Mouse (Mus musculus) midbrain, embryonic 14.5 days (tissue): ENCODE data around the gene Pdia6. TPM values are rescaled to one million over a fixed set of nuclear protein-coding genes. Genes with fewer than 3 reads are reported as not detected.

Experiments used
- ATAC-seq: fragments of 200-750 bp; cut with Nextera tagmentation; 2 replicates; pipeline ENCODE4 v1.8.0; 2017; ENCODE audit warnings: moderate number of reproducible peaks, moderate library complexity; ENCODE audit not compliant: low FRiP score, low TSS enrichment
- DNase-seq: peaks from one replicate; pipeline ENCODE4 v3.0.0-alpha.2; 2015
- H3K27ac ChIP-seq: fragments of 300-500 bp; sonication (generic); replicated peaks from 2 replicates; pipeline ENCODE4 v1.5.1; 2014; ENCODE audit warnings: mild to moderate bottlenecking, low read depth, low read length, moderate library complexity
- H3K27me3 ChIP-seq: fragments of 300-500 bp; sonication (generic); 2 replicates; pipeline ENCODE4 v1.6.1; 2014; ENCODE audit warnings: low read length, control low read depth, mixed read lengths; ENCODE audit not compliant: control insufficient read depth, insufficient read depth
- H3K36me3 ChIP-seq: fragments of 300-500 bp; sonication (generic); 2 replicates; pipeline ENCODE4 v1.6.1; 2014; ENCODE audit warnings: low read length, control low read depth; ENCODE audit not compliant: control insufficient read depth, insufficient read depth
- H3K4me1 ChIP-seq: fragments of 300-500 bp; sonication (generic); 2 replicates; pipeline ENCODE4 v1.6.1; 2014; ENCODE audit warnings: mild to moderate bottlenecking, antibody characterized with exemption, low read length, control low read depth; ENCODE audit not compliant: control insufficient read depth, insufficient read depth
- H3K4me2 ChIP-seq: fragments of 300-500 bp; sonication (generic); 2 replicates; pipeline ENCODE4 v1.6.1; 2014; ENCODE audit warnings: mild to moderate bottlenecking, low read length, moderate library complexity
- H3K4me3 ChIP-seq: fragments of 300-500 bp; sonication (generic); replicated peaks from 2 replicates; pipeline ENCODE4 v1.5.1; 2014; ENCODE audit warnings: low read depth, low read length
- H3K9ac ChIP-seq: fragments of 300-500 bp; sonication (generic); replicated peaks from 2 replicates; pipeline ENCODE4 v1.6.1; 2014; ENCODE audit warnings: mild to moderate bottlenecking, low read length, moderate library complexity
- H3K9me3 ChIP-seq: fragments of 300-500 bp; sonication (generic); 2 replicates; pipeline ENCODE4 v1.6.1; 2016; ENCODE audit warnings: low read length, control low read depth, mixed read lengths; ENCODE audit not compliant: control insufficient read depth
- WGBS: fragments of 180-500 bp; shearing (Covaris S2); extraction: QIAGEN DNeasy Blood & Tissue Kit; methylation state at CpG from one replicate; pipeline ENCODE4 v1.1.7; 2014; 5-methylcytosine and 5-hydroxymethylcytosine counted together
- polyA plus RNA-seq: library from polyadenylated mRNA; unstranded; fragments of >200 nt; fragmentation: Nextera tagmentation; extraction: Ambion mirVana; gene quantifications from 2 replicates; pipeline ENCODE4 v1.2.1, GENCODE M21; 2014

The Pdia6 gene
- 223 and 282 TPM in 2 replicates for polyA plus RNA-seq

DNA sequence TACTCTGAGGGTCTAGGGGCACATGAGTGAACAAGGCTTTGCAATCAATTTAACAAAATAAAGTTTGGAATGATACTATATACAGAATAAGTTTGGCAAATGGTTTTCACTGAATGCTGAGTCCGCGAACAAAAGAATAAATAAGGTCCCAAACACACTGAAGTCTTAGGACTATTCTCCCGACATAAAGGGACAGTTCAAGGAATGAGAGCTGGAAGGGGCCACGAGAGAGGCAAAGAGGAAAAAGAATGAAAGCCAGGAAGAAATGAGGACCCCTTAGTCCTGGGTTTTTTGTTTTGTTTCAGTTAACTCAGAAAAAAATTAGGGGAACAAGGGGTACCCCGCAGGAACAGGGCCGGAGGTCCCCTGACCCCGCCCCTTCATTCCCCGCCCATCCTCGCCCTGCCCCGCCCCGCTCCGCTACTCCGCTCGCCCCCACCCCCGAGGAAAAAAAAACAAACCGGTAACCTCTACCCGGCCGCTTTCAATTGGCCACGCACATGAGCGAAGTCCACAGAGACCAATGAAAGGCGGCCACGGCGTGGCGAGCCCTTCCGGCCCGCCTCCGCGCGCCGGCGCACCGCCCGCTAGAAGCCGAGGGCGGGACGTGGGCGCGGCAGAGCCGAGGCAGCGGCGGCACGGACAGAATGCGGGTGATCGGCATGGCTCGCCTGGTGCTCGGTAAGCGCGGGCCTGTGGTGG lies at the start of gene Pdia6:
TSS of gene Pdia6 (plus strand) at position 575 of the 702 bp plus-strand sequence.
- Histone ChIP-seq H3K9ac (peak within 1 kb of the TSS; percentile 90), H3K9me3 (no peaks in the 10 kb centered on the region), H3K27me3 (no peaks in the 10 kb centered on the region), H3K4me2 (peak within 1 kb of the TSS; percentile 83), H3K4me1 (peaks cover 21% of the 10 kb centered on the region), H3K4me3 (peak within 1 kb of the TSS; percentile 92), H3K36me3 (peaks cover 22% of the 10 kb centered on the region), H3K27ac (peak within 1 kb of the TSS; percentile 83)
- WGBS = 2% methylated on average over 46 of the region's 48 CpGs
- ATAC-seq (peak; percentile 99), DNase-seq (peak; percentile 98)

DNA sequence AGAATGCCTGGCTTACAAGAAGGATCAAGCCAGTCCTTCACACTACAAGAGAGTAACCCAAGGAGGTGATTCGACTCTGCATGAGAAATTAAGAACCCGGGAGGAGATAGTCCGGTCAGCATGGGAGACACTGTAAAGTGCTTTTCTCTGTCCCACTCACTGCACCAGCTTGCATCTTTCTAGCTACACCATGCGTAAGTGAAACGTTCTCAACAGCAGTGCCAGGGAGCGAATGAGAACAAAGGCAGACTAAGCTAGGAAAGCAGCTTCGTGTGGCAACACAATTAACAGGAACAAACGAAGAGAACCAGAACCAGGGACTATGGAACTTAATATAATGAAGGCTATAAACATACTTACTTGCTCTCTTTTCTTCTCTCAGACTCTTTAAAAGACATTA lies 48.0 kb upstream of the Pdia6 start:
- 52% methylated on average over 8 of the region's 8 CpGs for WGBS
- Histone ChIP-seq H3K4me3 (no peak overlapping the region), H3K36me3 (no peaks in the 10 kb centered on the region)

DNA sequence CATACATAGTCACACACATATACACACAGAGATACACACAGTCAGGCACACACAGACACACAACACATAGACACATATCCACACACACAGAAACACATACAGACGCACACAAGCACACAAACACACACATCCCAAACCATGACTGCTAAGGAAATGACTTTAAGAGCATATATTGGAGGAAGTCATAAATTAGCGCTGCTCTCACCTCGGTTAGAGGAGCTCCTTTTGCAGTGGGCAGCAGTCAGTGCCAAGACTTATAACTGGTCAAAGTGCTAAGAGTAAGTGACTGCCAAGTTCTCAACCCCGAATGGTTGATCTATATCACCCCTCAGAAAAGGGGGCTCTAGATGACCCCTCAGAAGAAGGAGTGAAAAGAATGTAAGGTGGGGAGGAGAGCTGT lies 47.2 kb upstream of the Pdia6 start:
- no peak overlapping the region for H3K27ac ChIP-seq
- no peaks in the 10 kb centered on the region for H3K4me1 ChIP-seq
- WGBS = 89% methylated on average over 4 of the region's 4 CpGs
- no peak overlapping the region for H3K9ac ChIP-seq
- no peaks in the 10 kb centered on the region for H3K36me3 ChIP-seq
- H3K9me3 ChIP-seq = no peaks in the 10 kb centered on the region
- DNase-seq = no peak
- H3K4me2 ChIP-seq = no peak overlapping the region
- no peaks in the 10 kb centered on the region for H3K27me3 ChIP-seq
- no peak for ATAC-seq
- no peak overlapping the region for H3K4me3 ChIP-seq

More for the DNA sequence above, 48.0 kb upstream of the Pdia6 start:
- H3K9me3 ChIP-seq = no peaks in the 10 kb centered on the region
- no peak overlapping the region for H3K27ac ChIP-seq
- no peak for DNase-seq
- H3K27me3 ChIP-seq = no peaks in the 10 kb centered on the region
- H3K9ac ChIP-seq = no peak overlapping the region
- no peak overlapping the region for H3K4me2 ChIP-seq
- ATAC-seq = no peak
- no peaks in the 10 kb centered on the region for H3K4me1 ChIP-seq

DNA sequence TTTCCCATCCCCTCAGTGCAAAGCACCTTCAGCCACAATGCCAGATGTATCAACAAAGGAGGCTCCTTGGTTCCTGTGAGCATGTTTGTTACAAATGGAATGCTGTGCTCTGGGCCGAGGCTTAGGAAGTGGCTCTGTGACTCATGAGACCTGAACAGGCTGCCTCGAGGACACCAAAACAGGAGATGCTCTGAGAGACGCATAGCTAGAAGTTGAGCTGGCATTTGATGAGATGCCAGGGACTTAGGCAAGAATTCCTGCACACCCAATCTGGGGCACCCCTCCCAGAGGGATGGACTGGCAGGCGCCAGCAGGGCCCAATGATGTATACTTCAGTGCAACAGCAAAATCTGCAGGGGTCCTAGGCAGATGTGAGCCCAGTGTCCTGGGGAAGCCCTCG lies 45.7 kb upstream of the Pdia6 start:
- H3K9me3 ChIP-seq = no peaks in the 10 kb centered on the region
- H3K27me3 ChIP-seq = no peaks in the 10 kb centered on the region
- no peaks in the 10 kb centered on the region for H3K4me1 ChIP-seq
- 77% methylated on average over 5 of the region's 5 CpGs for WGBS
- DNase-seq = no peak
- H3K4me3 ChIP-seq = no peak overlapping the region
- H3K27ac ChIP-seq = no peak overlapping the region
- ATAC-seq = no peak
- no peaks in the 10 kb centered on the region for H3K36me3 ChIP-seq
- no peak overlapping the region for H3K9ac ChIP-seq
- H3K4me2 ChIP-seq = no peak overlapping the region

DNA sequence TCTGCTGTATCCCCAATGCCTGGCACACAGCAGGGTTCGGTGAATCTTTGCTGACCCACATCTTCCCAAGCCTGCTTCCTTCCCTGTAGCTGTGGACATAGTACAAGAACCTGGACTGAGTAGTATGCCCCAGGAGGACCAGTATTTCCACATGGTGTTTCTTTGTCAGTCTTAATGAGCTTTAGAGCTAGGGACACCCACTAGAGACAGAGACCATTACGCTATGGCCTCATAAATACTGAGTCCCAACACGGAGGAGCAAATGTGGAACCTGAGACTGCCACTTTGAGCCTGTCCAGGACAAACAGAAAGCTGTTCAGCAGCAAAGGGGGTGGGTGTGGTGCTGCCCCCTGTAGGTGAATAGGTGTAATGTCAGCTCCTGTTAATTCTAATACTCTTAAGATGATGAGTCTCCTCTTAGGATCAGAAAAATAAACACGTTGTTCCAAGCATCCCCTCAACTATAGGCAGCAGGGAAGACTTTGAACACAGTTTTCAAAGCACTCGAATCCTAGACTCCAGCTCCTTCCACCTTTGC lies 44.4 kb upstream of the Pdia6 start:
- no peaks in the 10 kb centered on the region for H3K9me3 ChIP-seq
- DNase-seq (no peak), ATAC-seq (no peak)
- H3K4me3 ChIP-seq = no peak overlapping the region
- no peaks in the 10 kb centered on the region for H3K36me3 ChIP-seq
- no peaks in the 10 kb centered on the region for H3K27me3 ChIP-seq
- H3K4me2 ChIP-seq = no peak overlapping the region
- H3K9ac ChIP-seq = no peak overlapping the region
- 54% methylated on average over 5 of the region's 5 CpGs for WGBS
- H3K4me1 ChIP-seq = no peaks in the 10 kb centered on the region
- H3K27ac ChIP-seq = no peak overlapping the region

DNA sequence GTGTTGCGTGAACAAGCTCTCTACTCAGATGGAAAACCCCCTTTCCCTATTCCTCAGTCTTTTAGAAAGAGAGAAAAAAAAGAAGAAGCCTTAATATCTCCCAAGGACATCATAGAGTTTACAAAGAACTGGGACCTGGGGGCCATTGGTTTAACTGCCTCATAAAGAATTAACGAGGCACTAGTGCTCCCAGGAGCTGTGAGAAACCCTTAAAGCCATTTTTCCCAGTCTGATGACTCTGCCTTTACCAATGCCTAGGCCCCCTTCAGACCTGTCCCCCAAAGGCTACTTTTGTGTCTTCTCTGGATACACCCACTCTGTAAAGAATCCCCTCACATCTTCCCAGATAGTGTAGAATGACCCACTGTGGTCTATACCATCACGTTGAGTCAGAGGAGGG lies 43.3 kb upstream of the Pdia6 start:
- Histone ChIP-seq H3K27me3 (no peaks in the 10 kb centered on the region), H3K27ac (no peak overlapping the region), H3K36me3 (no peaks in the 10 kb centered on the region), H3K9ac (no peak overlapping the region), H3K4me2 (no peak overlapping the region), H3K4me3 (no peak overlapping the region), H3K4me1 (no peaks in the 10 kb centered on the region), H3K9me3 (no peaks in the 10 kb centered on the region)
- ATAC-seq = no peak
- no peak for DNase-seq
- 67% methylated on average over 3 of the region's 3 CpGs for WGBS

DNA sequence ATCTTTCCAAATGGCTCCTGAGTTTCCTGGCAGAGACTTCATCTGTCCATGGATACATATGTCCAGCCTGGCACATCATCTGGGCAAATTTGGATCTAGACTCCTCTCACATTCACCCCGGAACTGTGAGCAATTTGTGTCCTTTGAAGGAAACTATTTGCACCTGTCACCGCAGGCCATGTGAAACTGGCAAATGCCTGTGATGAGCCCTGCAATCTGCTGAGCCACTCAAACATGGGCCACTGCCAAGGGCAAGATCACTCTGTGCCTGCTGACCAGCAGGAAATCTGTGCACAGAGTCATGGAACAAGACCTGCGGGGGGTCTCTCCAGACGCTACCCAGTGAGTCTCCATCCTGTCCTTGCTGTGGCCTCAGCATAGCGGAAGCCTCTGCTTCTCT lies 41.3 kb upstream of the Pdia6 start:
- ATAC-seq (no peak), DNase-seq (no peak)

DNA sequence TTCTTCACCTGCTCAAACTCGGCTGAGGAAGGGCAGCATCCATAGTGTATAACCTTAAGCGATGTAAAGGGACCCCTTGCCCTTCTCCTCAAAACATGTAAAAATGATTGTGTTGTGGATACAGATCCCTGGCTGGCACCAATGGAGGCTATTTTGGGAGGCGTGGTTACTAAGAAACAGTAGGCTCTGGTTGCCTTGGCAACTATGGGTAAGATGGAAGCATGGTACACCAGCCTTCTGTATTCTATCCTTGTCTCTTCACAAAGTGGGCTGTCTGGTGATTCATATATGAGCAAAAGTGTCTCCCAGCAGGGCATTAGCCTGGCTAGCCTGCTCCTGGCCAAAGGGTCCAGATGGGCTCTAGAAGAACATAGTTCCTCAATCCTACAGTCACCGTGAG lies 38.4 kb upstream of the Pdia6 start:
- peak; percentile 50 for DNase-seq
- WGBS = 82% methylated on average over 4 of the region's 4 CpGs
- no peaks in the 10 kb centered on the region for H3K4me1 ChIP-seq
- no peak overlapping the region for H3K9ac ChIP-seq
- H3K27me3 ChIP-seq = no peaks in the 10 kb centered on the region
- H3K36me3 ChIP-seq = no peaks in the 10 kb centered on the region
- no peak overlapping the region for H3K4me2 ChIP-seq
- no peak overlapping the region for H3K27ac ChIP-seq
- no peak for ATAC-seq
- H3K9me3 ChIP-seq = no peaks in the 10 kb centered on the region
- no peak overlapping the region for H3K4me3 ChIP-seq

More for the DNA sequence above, 41.3 kb upstream of the Pdia6 start:
- H3K4me3 ChIP-seq = no peak overlapping the region
- WGBS = 84% methylated on average over 5 of the region's 5 CpGs
- H3K27me3 ChIP-seq = no peaks in the 10 kb centered on the region
- H3K36me3 ChIP-seq = no peaks in the 10 kb centered on the region
- H3K9me3 ChIP-seq = no peaks in the 10 kb centered on the region
- no peak overlapping the region for H3K4me2 ChIP-seq
- no peaks in the 10 kb centered on the region for H3K4me1 ChIP-seq
- H3K27ac ChIP-seq = no peak overlapping the region
- no peak overlapping the region for H3K9ac ChIP-seq

DNA sequence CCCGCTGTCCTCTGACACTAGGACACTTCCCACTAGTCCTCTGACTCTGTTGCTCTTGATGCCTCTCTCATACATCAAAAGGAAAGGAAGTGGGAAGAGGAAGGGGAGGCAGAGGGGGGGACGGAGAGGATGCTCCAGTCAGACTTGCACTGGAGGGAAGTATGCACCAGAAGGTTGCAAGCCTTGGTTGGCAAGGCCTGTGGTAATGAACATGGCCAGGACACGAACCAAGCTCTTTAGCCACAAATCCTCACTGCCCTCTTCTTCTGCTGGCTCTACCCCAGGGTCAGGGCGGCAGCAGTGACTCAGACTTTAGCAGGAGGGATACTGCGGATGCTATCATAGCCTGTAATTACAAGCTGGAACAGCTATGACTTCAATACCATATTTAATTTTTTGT lies 35.8 kb upstream of the Pdia6 start:
- WGBS = 91% methylated on average over 5 of the region's 5 CpGs
- ATAC-seq (no peak), DNase-seq (no peak)
- no peaks in the 10 kb centered on the region for H3K9me3 ChIP-seq
- no peaks in the 10 kb centered on the region for H3K36me3 ChIP-seq
- no peak overlapping the region for H3K27ac ChIP-seq
- H3K9ac ChIP-seq = no peak overlapping the region
- H3K27me3 ChIP-seq = no peaks in the 10 kb centered on the region
- 0 out of 2 replicates have a peak, but pooled peaks cover 1% of the 10 kb centered on the region for H3K4me1 ChIP-seq
- no peak overlapping the region for H3K4me3 ChIP-seq
- H3K4me2 ChIP-seq = no peak overlapping the region
